Mouse (Mus musculus): ENCODE measurements at regions not wholly inside any gene's neighbourhood (a gene's known extent, or its start where the extent isn't known, plus 50 kb on each side); places are given as distances from the start of the nearest gene placed in this dataset.

GRCm38 (mm10) chr5:100299141-100299540, 116.9 kb downstream of the Sec31a start:
- TF ChIP-seq CTCF (IDR thresholded peaks at IDR 0.05; ENCODE audit: borderline replicate concordance, insufficient read depth, low read depth, low read length) (no peak), POLR2A (IDR thresholded peaks at IDR 0.05; ENCODE audit: borderline replicate concordance, insufficient read depth, low read length) (no peak)

Data from cerebellum, adult 2 months (tissue).